Mouse (Mus musculus): ENCODE data around the gene Trpd52l3.

Trpd52l3 gene

GRCm38 (mm10) chr19:30029894-30030635 is 26.5 kb downstream of the Trpd52l3 start, which contains the start of gene Uhrf2:
Gene Uhrf2 (plus strand): TSS chr19:30030513.
- peak; percentile 95 to 96 for DNase-seq (ENCODE audit: low read depth in 2 of 2, low spot score in 2 of 2)

DNA sequence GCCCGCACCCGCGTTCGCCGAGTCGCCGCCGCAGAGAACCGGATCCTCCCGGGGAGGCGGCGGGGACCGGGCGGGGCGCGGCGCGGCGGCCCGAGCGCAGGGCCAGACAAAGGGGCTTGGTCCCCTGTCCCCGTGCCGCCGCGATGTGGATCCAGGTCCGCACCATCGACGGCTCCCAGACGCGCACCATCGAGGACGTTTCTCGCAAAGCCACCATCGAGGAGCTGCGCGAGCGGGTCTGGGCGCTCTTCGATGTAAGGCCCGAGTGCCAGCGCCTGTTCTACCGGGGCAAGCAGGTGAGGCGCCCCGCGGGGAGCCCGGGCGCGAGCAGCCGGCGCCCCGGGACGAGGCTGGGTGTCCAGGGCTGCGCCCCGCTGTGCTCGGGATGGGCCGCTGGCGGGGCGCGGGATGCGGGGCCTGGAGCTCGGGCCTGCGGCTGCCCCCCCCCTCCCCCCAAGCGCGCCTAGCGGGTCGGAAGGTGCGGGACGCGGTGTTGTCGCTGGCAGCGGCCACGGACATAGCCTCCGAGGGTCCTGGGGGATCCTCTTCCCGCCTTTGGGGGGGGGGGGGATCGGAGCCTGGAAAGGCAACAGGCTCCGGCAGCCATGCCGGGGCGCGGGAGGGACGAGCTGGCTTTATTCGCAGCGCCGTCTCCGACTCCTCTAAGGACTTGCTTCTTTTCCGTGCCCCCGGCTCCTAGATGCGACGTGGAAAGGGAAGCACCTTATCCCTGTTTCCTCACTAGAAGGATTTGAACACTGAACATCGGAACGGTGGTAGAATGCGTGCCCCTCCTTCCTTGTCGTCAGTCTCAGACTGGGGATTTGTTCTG is 27.3 kb downstream of the Trpd52l3 start:
- no peak for DNase-seq (ENCODE audit: low read depth in 2 of 2, low spot score in 2 of 2)

- DNase-seq (ENCODE audit: low read depth in 2 of 2, low spot score in 2 of 2) = no peak
Observed at GRCm38 (mm10) chr19:30031468-30031931, 27.9 kb downstream of the Trpd52l3 start.

GRCm38 (mm10) chr19:30032206-30032605 is 28.6 kb downstream of the Trpd52l3 start:
- no peak for DNase-seq (ENCODE audit: low read depth in 2 of 2, low spot score in 2 of 2)

DNA sequence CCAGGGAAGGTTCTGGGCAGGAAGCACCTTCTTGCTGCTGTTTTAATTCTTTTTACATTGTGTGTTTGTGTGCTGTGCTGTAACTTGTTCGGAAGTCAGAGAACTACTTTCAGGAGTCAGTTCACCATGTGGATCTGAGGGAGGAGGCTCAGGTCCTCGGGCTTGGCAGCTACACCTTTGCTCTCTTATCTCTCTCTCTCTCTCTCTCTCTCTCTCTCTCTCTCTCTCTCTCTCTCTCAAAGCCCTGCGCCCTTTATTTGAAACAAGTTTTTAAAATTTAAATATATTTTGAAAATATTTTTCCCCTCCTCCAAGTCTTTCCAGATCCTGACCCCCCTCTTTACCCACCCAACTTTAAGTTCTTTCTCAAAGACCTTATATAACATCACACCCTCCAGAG is 31.8 kb downstream of the Trpd52l3 start:
- no peak for DNase-seq (ENCODE audit: low read depth in 2 of 2, low spot score in 2 of 2)

DNA sequence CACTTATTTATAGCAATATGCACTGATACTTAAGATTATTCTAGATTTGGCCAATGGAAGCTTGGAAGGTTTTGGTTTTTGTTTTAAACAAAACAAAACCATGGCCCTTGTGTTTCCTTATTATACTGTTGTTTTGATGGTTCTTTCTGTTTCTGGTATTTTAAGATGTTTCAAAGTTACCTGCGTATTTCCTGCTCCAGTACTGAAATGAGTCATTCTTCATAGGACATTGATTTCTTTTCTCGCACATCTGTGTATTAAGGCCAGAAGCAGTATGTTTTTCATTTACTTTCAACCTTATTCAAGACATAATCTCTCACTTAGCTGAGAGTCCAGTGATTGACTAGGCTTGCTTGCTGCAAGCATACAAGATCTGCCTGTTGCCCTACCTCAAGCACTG is 40.1 kb downstream of the Trpd52l3 start:
- no peak for DNase-seq (ENCODE audit: low read depth in 2 of 2, low spot score in 2 of 2)

DNA sequence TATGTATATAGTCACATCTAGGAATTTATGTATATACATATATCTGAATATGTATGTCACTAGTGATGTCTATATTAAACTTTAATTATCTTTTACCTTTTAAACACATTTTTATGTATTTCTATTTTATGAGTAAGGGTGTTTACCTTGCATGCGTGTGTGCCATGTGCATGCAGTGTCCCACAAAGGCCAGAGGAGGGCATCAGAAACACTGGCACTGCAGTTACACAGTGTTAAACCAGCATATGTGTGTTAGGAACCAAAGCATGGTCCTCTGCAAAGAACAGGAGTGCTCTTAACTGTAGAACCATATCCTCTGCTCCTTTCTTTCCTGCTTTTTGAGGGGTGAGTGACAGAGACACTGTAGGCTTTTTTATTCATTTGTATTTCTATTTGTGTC is 41.0 kb downstream of the Trpd52l3 start:
- no peak for DNase-seq (ENCODE audit: low read depth in 2 of 2, low spot score in 2 of 2)

DNA sequence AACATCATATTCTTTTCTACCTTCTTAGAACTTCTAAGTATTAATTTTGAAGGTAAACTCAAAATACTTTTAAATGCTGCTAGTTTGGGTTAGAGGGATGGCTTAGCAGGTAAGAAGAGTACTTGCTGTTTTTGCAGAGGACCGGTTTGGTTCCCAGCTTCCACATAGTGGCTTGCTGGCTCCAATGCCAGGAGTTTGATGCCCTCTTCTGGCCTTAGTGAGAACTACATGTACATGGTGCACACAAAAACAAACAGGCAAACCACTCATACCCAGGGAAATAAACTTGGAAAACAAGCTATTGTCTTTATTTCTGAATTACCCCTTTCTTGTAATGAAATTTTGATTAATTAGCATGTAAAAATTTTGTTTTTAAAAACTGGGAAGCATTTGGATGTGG is 42.3 kb downstream of the Trpd52l3 start:
- peak; percentile 31 to 37 for DNase-seq (ENCODE audit: low read depth in 2 of 2, low spot score in 2 of 2)

DNA sequence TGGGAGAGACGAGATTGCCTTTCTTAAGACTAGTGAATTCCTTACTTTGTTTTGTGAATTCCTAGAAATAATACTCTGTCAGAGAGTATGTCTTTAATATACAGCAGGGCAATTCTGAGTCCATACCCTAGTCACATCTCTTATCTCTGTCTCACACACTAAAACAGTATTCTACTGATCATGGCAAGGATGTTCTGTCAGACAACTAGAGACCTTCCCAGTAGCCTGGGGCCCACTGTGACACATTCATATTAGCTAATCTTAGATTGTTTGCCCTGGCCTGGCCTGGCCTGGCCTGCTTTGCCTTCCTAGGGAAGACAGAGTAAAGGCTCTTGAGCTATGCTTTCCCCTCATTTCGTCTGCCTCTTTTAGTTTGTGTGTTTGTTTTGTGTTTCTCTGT is 47.0 kb downstream of the Trpd52l3 start:
- DNase-seq (ENCODE audit: low read depth in 2 of 2, low spot score in 2 of 2) = no peak

- DNase-seq (ENCODE audit: low read depth in 2 of 2, low spot score in 2 of 2) = no peak
Observed at GRCm38 (mm10) chr19:30051479-30051878, 47.9 kb downstream of the Trpd52l3 start.

DNA sequence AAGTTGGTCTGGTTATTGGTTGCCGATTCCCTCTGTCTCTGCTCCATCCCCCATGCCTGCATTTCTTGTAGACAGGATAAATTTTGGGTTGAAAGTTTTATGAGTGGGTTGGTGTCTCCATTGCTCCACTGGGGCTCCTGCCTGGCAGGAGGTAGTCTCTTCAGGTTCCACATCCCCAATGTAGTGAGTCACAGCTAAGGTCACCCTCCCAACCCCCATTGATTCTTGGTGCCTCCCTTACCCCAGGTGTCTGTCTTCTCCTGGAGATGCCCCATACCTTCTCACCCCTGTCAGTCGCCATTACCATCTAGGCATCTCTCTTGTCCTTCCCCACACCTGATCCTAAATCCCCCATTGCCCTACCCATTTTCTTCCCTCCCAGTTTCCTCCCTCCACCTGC is 50.6 kb downstream of the Trpd52l3 start:
- no peak for DNase-seq (ENCODE audit: low read depth in 2 of 2, low spot score in 2 of 2)
